Mouse (Mus musculus) thymus, adult 2 months (tissue): ENCODE measurements around the gene Slc2a2.

Experiments used
- CTCF ChIP-seq: fragments of 200-500 bp; IDR thresholded peaks from 2 replicates; pipeline ENCODE4 v1.5.1; 2012; ENCODE audit warnings: mild to moderate bottlenecking, control low read depth, low read length, moderate library complexity, borderline replicate concordance; ENCODE audit not compliant: control insufficient read depth, poor library complexity, insufficient read depth; ENCODE audit errors: extremely low read depth
- POLR2A ChIP-seq: fragments of 200-500 bp; IDR thresholded peaks from 2 replicates; pipeline ENCODE4 v1.6.1; 2012; ENCODE audit warnings: mild to moderate bottlenecking, low read length, control low read depth, moderate library complexity; ENCODE audit not compliant: control insufficient read depth, poor library complexity, insufficient read depth; ENCODE audit errors: extremely low read depth

DNA sequence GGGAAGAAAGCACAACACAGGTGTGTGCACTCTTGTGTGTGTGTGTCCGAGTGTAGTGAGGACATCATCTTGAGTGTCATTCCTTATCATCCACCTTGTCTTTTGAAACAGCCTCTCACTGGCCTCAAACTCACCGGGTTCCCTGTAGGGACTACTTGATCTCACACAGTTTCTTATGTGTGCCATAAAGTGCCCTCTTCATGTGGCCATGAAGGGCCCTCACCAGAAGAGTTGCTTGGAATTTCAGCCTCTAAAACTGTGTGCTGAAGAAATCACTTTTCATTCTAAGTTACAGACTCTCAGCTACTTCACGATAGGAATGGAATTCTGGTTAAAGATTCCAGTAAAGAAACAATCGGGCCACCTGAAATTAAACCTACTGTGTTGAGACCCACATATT lies 69.2 kb downstream of the Slc2a2 start:
- TF ChIP-seq CTCF (no peak), POLR2A (no peak)
